Mouse (Mus musculus) urinary bladder, postnatal 14 days (tissue): Measurements from ENCODE around the gene A2m.
A peak's percentile ranks its signal among the peaks of the same experiment; 100 is the strongest.

Experiments
- DNase-seq: peaks from one replicate; pipeline ENCODE4 v3.0.0; 2021; ENCODE audit warnings: low spot score

Gene A2m

DNA sequence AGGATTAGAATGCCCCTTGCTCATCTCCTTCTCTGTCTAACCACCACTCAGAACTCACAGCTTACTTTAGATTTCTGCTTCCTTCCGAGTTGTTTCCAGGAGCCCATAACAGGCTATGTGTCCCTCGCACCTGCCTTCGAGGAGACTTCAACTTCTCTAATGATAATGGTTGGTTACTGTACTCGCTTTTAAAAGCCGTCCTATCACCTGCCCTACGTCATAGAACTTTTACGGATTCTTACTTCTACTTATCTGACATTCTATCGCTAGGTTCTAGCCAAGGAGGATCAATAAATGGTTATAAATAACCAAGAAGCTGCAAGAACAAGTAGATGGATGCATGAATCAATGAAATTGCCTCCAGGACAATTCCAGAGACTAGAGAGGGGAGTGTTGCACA, at the start of gene A2m:
Gene A2m (plus strand): TSS at position 301 of the 400 bp plus-strand sequence.
- no peak for DNase-seq

DNA sequence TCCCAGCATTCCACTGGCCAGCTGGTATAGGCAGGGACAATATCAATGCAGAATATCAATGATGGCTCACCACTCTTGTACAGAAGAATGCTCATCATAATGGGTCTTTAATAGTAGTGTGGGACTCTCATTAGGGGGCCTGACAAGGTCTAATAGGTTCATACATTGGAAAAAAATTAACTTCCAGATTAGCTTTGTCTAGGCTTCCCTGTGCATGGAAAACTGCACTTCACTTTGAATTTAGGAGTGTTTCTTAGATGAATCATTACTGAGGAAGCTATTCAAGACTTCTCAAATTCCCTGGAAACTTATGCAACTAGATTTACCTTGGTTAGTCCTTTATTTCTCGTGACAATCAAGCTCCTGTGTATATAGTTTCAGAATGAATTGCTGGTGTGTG, 45.0 kb upstream of the A2m start:
- DNase-seq: no peak

DNA sequence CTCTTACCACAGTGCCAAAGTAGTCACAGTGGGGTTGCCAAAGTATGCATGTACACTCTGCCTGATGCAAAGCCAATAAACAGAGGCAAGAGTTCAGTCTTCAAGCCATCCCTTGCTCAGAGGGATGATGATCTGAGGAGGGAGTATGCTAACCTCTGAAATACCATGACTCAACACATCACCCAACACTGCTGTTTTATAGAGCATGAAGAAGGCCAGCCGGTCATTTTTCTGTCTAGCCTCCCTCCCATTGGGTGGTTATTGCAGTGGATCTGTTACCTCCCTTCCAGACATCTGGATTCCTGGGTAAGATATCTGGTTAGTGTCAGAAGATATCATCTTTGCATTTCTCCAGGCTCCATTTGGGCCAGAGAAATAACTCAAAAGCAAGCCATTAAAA, 34.2 kb upstream of the A2m start:
- no peak for DNase-seq

DNA sequence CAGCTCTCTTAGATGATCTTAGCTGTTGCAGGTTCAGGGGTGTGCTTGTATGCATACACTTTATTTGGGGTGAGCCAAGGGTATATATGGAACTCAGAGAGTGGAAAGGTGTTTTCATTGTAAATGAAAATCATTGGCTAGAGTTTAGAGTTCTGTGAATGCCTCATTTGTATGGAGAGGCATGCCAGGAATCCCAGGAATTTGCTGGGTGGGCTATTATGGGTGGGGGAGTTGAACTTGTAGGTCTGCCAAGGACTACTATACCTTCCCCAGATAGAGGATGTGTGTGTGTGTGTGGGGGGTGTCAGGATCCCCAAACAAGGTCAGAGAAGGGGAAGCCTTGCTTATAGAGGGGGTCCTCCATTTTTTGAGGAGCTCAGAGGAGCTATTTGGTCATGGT, 27.3 kb upstream of the A2m start:
- DNase-seq: no peak

DNA sequence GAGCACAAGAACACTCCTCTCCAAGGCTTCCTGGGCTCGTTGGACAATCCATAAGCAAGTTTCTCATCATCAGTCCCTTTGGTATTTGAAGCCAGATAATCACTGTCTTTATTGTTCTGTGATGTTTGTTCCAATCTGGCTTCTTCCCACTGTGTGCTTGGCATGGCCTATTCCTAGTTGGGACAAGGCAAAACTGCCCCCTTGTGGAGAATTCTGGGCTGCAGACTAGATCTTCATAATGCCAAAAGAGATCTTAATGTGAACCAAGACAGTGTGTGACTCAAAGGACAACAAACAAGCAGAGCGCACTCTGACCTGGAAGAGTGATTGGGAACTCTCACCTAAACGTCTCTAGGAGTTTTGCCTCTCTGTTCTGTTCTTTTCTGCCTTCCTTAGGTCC, 23.4 kb upstream of the A2m start:
- DNase-seq: peak; percentile 27

GRCm38 (mm10) chr6:121617476-121617875, 17.7 kb upstream of the A2m start:
- DNase-seq: no peak

DNA sequence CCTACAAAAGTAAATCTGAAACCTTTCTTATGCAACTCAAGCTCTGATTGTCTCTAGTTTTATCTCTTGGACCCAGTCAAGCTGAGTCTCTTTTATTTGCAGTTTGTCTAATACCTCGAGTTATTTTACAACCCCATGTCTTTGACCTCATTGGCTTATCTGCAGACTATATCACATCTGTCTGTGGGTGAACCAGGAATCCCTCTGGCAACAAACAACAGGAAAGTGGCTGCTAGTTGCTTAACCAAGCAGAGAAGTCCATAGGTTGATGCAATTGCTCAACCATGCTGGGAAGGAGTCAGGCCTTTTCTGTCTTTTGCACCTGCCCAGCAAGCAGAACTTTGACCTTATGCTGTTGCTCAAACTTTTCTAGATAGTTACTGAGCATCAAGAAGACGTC, 12.7 kb upstream of the A2m start:
- no peak for DNase-seq

GRCm38 (mm10) chr6:121634520-121634919, 656 bp upstream of the A2m start:
- DNase-seq: no peak

- no peak for DNase-seq
Measured at GRCm38 (mm10) chr6:121635878-121636371, 749 bp downstream of the A2m start.

- no peak for DNase-seq
Measured at GRCm38 (mm10) chr6:121648499-121648898, 13.3 kb downstream of the A2m start.
